Mouse (Mus musculus) brain, embryonic 18.5 days (tissue): ENCODE measurements around the gene Gramd1b.

Source experiments
- DNase-seq: peaks from one replicate; pipeline ENCODE4 v3.0.0-alpha.2; 2012; ENCODE audit warnings: low read depth, low spot score

Gene Gramd1b

GRCm38 (mm10) chr9:40400171-40400570 lies 131.0 kb downstream of the Gramd1b start:
- DNase-seq: no peak

- no peak for DNase-seq
These were observed 131.7 kb downstream of the Gramd1b start for GRCm38 (mm10) chr9:40399359-40399932.

- DNase-seq: no peak
These were observed 133.5 kb downstream of the Gramd1b start for GRCm38 (mm10) chr9:40397471-40398245.

- peak; percentile 69 for DNase-seq
These were observed 134.1 kb downstream of the Gramd1b start for GRCm38 (mm10) chr9:40397036-40397435.

GRCm38 (mm10) chr9:40396171-40396570 lies 135.0 kb downstream of the Gramd1b start:
- no peak for DNase-seq

GRCm38 (mm10) chr9:40391852-40392695 lies 139.1 kb downstream of the Gramd1b start:
- no peak for DNase-seq

- no peak for DNase-seq
These were observed 139.8 kb downstream of the Gramd1b start for GRCm38 (mm10) chr9:40391359-40391758.

DNA sequence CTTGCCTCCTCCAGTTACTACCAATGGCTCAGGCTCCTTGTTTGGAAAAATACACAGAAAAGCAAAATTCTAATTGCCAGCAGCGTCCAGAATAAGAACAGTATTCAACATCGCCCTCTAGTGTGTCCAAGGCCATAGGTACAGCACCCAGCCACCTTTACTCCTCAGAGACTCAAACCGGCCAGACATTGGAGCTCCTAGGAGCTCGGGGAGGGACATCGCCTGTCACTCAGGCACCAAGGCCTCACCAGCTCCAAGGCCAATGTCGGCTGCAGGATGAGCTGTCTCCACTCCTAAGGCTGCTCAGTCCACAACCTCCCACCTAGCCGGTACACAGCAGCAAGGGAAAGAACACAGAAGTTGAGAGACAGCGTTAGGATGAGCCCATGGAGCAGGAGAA lies 140.3 kb downstream of the Gramd1b start:
- DNase-seq: no peak

- DNase-seq: no peak
These were observed 140.8 kb downstream of the Gramd1b start for GRCm38 (mm10) chr9:40390396-40390760.

- no peak for DNase-seq
These were observed 141.4 kb downstream of the Gramd1b start for GRCm38 (mm10) chr9:40389669-40390395.

DNA sequence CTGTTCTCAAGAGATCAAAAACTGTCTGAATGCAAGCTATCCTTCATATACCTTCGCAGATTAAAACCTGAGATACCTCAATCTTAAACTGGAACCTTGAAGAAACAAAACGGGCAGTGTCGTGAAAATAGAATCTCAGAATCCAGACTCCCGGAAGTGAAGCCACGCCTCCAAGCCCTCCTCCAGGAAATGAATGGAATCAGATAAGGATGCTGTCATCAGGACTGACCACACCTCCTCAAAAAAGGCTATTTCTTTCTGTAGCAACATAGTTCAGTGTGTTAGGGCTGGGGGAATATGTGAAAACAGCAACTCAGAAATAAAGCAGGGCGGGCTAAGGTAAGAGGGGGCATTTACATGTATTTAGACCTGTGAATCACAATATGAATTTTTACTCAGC lies 142.0 kb downstream of the Gramd1b start:
- DNase-seq: no peak

- no peak for DNase-seq
These were observed 146.4 kb downstream of the Gramd1b start for GRCm38 (mm10) chr9:40384781-40385180.

DNA sequence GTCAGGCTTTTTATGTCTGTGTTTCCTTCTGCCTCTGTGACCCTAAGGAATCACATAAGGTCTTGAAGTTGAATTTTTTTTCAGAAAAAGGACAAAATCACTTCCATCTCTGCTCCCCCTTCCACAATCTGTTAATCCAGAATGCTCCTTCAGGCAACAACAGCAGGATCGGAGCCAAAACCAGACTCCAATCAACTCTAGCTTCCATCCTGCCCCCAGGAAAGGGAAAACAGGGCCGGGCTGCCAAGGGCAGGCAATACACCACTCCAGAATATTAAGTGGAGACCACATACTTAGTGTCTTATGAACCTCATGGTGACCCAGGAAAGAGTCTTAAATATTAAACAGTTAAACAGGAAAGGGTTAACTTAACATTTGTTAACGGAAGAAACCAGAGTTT lies 148.7 kb downstream of the Gramd1b start:
- DNase-seq: no peak

GRCm38 (mm10) chr9:40381416-40382411 lies 149.5 kb downstream of the Gramd1b start:
- no peak for DNase-seq

GRCm38 (mm10) chr9:40376711-40377410 lies 154.3 kb downstream of the Gramd1b start:
- DNase-seq: no peak

DNA sequence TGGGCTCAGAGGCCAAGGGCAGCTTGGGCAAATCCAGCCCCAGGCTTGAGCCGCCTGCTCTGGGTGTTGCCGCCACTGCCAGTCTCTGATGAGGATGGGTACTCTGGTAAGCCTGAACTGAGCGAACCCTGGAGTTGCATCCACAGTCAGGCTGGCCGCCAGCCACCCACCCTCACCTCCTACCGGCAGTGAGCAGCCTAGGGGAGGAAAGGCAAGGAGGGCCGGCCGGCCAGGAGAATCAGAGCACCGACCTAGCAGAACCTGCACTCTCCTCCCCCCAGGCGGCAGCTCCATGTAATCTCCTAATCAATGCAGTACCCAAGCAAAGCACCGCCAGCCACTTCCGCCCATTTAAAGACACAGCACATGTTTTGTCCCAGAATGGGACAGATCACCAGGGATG lies 155.0 kb downstream of the Gramd1b start:
- DNase-seq: no peak

DNA sequence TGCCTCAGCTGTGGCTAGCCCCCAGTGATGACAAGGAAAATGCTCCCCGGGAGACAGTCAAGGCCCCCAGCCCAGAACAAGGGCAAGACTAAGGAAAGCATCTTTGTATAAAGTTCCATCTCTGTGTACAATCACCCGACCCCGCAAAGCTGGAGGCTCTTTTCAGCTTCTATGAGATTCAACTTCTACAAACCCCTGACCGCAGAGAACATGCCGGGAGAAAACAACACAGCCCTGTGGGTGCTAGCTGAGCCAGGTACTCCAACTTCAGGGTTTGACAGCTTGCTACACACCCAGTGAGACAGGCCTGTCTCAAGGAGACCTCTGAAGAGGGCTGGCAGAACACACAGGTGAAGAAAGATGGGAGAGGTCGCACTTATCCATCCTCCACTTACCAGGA lies 155.7 kb downstream of the Gramd1b start:
- DNase-seq: no peak

- no peak for DNase-seq
These were observed 156.2 kb downstream of the Gramd1b start for GRCm38 (mm10) chr9:40374992-40375391.

DNA sequence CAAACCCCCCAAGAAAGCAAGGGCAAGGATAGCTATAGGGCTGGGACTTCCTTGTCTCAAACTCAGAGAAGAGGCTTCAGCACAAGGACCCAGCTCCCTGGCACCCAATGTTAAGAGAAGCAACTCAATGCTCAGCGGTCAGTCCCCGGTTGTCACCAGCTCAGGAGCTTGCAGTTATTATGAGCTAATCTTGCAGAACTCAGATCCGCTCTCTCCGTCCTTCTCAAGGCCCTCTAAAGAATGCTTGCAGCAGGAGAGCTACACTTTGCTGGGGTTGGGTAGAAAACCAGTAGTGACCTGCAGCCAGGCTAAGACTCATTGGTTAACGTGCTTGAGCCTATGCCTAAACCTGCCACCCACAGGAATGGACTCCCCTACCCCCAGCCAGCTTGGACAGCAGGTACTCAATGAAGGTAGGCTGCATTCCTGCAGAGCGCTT lies 156.6 kb downstream of the Gramd1b start:
- DNase-seq: no peak

DNA sequence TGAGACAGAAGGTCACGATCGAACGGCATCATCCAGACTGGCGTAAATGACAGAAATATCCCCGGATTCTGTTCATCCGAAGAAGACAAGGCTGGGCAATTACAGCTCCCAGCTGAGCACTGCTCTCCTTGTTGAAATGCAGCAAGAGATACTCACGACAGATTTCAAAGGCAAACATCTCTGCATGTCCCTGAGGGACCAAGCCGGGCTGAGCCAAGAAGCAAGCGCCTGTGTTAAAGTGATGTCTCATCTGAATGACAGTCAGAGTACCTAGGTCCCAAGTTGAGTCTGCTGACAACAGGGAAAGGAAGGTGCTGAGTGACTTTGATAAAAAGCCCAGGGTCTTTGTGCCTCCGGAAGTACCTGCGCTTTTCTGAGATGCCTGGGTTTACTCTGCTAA lies 157.1 kb downstream of the Gramd1b start:
- no peak for DNase-seq
